Mouse (Mus musculus) bone marrow macrophage, adult 2 months (primary cell): ENCODE data around the gene Eci1.

ENCODE experiments used
- CTCF ChIP-seq: IDR thresholded peaks from 2 replicates; pipeline ENCODE4 v1.5.1; 2012; ENCODE audit warnings: low read depth, mild to moderate bottlenecking, low read length, moderate library complexity
- POLR2A ChIP-seq: IDR thresholded peaks from 2 replicates; pipeline ENCODE4 v1.6.1; 2012; ENCODE audit warnings: mild to moderate bottlenecking, low read depth, low read length, borderline replicate concordance

DNA sequence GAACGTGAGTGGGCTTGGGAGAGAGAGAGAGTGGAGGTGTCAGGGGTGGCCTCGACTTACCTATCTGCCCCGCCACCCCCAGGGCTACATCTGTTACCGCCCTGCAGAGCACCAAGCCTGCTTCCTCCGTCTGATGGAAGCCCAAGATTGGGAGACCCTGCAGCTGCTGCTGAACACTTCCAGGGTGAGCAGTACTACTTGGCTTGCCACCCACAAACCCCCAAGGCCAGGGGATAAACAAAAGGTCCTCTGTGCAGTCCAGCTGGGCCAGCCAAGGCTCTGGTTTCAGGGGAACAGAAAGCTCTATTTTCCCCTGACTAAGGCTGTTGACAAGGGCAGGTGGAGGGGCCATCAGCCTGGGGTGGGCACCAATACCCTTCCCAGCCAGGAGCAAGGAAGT is 48.1 kb downstream of the Eci1 start:
- TF ChIP-seq POLR2A (no peak), CTCF (no peak)
